Mouse (Mus musculus): ENCODE measurements around the gene Olfr324.

Gene Olfr324

GRCm38 (mm10) chr11:58594814-58595213 lies at the start of gene Olfr324:
Gene Olfr324, plus strand, starts transcription at chr11:58595114.
- DNase-seq (ENCODE audit: low read depth) = no peak

- DNase-seq (ENCODE audit: low read depth) = no peak
Observed at GRCm38 (mm10) chr11:58546322-58546721, 48.6 kb upstream of the Olfr324 start, which contains the start of gene Olfr329-ps. Gene Olfr329-ps, minus strand, starts transcription at chr11:58546422.

GRCm38 (mm10) chr11:58555536-58555935 lies 39.4 kb upstream of the Olfr324 start, which contains the start of gene Olfr328:
Gene Olfr328, minus strand, starts transcription at chr11:58555636.
- DNase-seq (ENCODE audit: low read depth) = no peak

- no peak for DNase-seq (ENCODE audit: low read depth)
Observed at GRCm38 (mm10) chr11:58570405-58570804, 24.5 kb upstream of the Olfr324 start, which contains the start of gene Olfr224. Gene Olfr224, minus strand, starts transcription at chr11:58570553.

- DNase-seq (ENCODE audit: low read depth) = no peak
Observed at GRCm38 (mm10) chr11:58577430-58577829, 17.5 kb upstream of the Olfr324 start, which contains the start of gene Olfr325. Gene Olfr325, plus strand, starts transcription at chr11:58577730.

- DNase-seq (ENCODE audit: low read depth) = no peak
Observed at GRCm38 (mm10) chr11:58578636-58579035, 16.3 kb upstream of the Olfr324 start.

GRCm38 (mm10) chr11:58587898-58588348 lies 7.0 kb upstream of the Olfr324 start:
- DNase-seq (ENCODE audit: low read depth) = peak; percentile 52

GRCm38 (mm10) chr11:58588620-58589250 lies 6.2 kb upstream of the Olfr324 start:
- no peak for DNase-seq (ENCODE audit: low read depth)

- DNase-seq (ENCODE audit: low read depth) = no peak
Observed at GRCm38 (mm10) chr11:58597837-58598236, 2.9 kb downstream of the Olfr324 start.

GRCm38 (mm10) chr11:58602062-58602461 lies 7.1 kb downstream of the Olfr324 start:
- DNase-seq (ENCODE audit: low read depth) = no peak

- no peak for DNase-seq (ENCODE audit: low read depth)
Observed at GRCm38 (mm10) chr11:58602800-58603560, 8.1 kb downstream of the Olfr324 start.

GRCm38 (mm10) chr11:58604688-58605087 lies 9.8 kb downstream of the Olfr324 start:
- DNase-seq (ENCODE audit: low read depth) = no peak

- no peak for DNase-seq (ENCODE audit: low read depth)
Observed at GRCm38 (mm10) chr11:58605228-58605627, 10.3 kb downstream of the Olfr324 start.

GRCm38 (mm10) chr11:58606177-58606919 lies 11.4 kb downstream of the Olfr324 start:
- no peak for DNase-seq (ENCODE audit: low read depth)

- DNase-seq (ENCODE audit: low read depth) = no peak
Observed at GRCm38 (mm10) chr11:58607030-58607429, 12.1 kb downstream of the Olfr324 start.

- DNase-seq (ENCODE audit: low read depth) = no peak
Observed at GRCm38 (mm10) chr11:58613359-58613758, 18.4 kb downstream of the Olfr324 start.

GRCm38 (mm10) chr11:58614526-58614925 lies 19.6 kb downstream of the Olfr324 start:
- DNase-seq (ENCODE audit: low read depth) = no peak

GRCm38 (mm10) chr11:58615975-58616374 lies 21.1 kb downstream of the Olfr324 start, which contains the start of gene 2210407C18Rik:
Gene 2210407C18Rik, minus strand, starts transcription at chr11:58616075.
- no peak for DNase-seq (ENCODE audit: low read depth)

GRCm38 (mm10) chr11:58618369-58618768 lies 23.5 kb downstream of the Olfr324 start:
- no peak for DNase-seq (ENCODE audit: low read depth)

- DNase-seq (ENCODE audit: low read depth) = no peak
Observed at GRCm38 (mm10) chr11:58618793-58619192, 23.9 kb downstream of the Olfr324 start.

GRCm38 (mm10) chr11:58626146-58626545 lies 31.2 kb downstream of the Olfr324 start:
- no peak for DNase-seq (ENCODE audit: low read depth)

GRCm38 (mm10) chr11:58630401-58630800 lies 35.5 kb downstream of the Olfr324 start, which contains the start of gene Olfr323:
Gene Olfr323, minus strand, starts transcription at chr11:58630501.
- no peak for DNase-seq (ENCODE audit: low read depth)
